Mouse (Mus musculus) lung, postnatal 25 days (tissue): ENCODE results near the gene Syngr2.
"Not testable (repeated sequence)": the region's sequence is repeated elsewhere in the genome, so short reads cannot be mapped to it uniquely, and the experiment has no call there.

Experiments
- DNase-seq: peaks from one replicate; pipeline ENCODE4 v3.0.0; 2022; ENCODE audit warnings: low spot score

Gene Syngr2

DNA sequence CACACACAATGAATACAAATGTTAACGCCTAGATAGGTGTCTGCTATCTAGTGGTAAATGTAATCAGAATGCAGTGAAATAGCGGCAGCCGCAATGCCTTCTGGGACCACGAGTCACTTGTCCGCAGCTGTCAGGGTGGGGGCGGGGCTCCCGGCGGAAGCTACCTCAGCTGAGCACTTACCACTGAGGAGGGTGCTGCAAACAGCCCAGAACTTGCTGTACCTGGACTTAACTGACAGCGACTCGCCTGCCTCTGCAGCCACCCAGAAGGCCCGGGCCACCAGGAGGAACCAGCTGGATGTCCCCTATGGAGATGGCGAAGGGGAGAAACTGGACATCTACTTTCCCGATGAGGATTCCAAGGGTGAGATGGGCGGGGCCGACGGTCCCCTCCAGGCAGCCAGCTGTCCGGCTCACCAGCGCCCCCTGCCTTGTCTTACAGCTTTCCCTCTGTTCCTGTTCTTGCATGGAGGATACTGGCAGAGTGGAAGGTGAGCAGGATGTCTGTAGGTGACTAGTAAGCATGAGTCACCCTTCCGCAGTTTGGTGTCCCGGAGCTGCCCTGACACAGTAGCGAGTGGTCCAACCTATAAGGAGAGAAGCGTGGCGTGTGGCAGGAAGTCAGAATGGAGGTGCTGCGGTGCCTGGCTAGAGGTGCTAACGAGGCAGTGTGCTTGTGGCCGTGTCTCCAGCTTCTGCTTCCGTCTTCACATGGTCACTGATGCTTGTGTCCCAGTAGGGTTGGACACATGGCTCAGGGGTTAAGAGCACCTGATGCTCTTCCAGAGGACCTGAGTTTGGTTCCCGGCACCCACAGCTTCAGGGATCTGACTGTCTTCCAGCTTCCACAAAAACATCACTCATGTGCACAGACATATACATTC lies 22.9 kb downstream of the Syngr2 start:
- DNase-seq = peak; percentile 76

DNA sequence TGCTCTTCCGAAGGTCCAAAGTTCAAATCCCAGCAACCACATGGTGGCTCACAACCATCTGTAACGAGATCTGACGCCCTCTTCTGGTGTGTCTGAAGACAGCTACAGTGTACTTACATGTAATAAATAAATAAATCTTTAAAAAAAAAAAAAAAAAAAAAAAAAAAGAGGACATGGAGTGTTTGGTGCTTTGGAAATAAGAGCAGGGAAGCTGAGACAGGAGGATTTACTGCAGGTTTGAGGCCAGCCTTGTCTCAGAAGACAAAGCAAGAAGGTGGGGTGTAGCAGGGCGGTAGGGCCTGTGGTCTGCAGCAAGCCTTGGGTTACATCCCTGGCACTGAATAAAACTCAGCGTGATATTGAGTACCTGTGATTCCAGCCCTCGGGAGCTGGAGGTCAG lies 24.0 kb downstream of the Syngr2 start:
- DNase-seq = not testable (repeated sequence)

DNA sequence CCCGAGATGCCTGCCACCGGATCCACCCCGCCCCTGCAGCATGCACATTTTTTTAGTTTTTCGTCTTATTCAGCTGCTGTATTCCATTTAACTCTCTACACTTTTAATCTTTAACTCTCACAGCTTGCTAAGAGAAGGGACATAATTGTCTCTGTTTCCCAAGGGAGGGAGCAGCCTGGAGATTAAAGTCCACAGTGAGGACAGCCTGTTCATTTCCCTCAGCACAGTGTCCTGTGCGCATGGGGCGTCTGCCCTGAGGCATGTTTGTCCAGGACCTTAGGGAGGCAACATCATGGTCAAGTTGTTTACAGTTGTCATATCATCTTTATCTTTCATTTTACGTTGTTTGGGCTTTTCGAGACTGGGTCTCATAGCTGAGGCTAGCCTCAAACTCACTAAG lies 24.6 kb downstream of the Syngr2 start:
- no peak for DNase-seq

DNA sequence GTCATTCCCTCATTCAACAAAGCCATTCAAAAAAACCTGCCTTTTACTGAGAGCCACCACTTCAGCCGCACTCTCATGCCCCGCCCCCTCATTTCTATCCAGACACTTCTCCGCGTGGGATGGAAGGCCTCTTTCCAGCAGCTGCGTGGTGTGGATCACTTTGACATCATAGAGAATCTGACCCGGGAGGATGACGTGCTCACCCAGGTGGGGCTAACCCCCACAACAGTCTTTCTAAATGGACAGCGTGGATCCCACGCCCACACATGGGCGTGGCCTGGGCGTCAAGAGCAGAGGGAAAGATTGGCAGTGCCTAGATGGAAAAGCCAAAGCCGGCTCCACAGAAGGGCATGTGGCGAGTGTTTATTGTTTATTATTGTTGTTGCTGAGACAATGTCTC lies 26.8 kb downstream of the Syngr2 start:
- DNase-seq = no peak

DNA sequence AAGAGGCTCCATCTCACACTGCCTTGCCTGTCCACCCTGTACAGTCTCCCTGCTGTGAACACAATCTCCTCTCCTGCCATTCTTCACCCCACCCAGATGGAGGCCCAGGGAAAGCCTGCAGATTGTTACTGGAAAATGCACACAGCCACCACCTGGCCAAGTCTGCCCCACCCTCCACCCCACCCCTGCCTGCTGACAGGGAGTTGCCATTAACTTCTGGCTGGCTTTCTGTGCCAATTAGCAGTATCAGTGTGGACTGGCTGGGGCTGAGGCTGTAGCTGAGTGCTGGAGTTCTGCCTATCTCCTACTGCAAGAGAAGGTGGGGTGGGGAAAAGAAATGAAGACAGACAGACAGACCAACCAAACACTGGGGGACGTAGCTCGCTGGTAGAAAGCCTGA lies 29.1 kb downstream of the Syngr2 start:
- no peak for DNase-seq

DNA sequence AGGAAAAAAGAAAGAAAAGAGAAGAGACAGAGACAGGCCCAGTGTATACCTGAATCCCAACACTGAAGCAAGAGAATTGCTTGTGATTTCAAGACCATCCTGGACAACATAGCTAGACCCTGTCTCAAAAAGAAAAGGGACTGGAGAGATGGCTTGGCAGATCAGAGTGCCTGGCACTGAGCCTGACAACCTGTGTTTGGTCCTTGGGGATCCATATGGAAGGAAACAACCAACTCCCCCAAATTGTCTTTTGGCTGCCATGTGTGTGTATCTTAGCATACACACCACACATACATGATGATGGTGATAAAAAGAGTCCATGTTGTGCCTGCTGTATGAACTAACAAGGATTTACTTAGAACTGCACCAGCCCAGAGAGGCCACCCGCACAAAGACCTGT lies 29.6 kb downstream of the Syngr2 start:
- no peak for DNase-seq

DNA sequence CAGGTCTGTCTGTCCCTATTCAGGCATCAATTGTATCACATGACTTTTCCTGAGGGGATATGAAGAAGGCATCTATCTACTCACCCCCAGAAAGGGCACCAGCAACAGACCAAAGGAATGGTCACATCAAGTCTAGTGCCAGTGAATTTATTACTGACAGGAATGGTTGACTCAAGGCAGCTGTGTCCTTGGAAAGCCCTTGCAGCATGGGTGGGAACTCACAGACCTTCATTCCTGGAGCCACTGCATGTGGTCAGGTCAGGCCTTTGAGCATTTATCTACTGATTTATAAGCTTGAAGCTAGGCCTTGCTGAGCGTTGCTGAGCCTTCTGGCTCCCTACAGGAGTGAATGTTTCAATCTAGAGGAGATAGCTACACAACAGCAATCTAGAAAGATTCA lies 31.4 kb downstream of the Syngr2 start:
- no peak for DNase-seq

DNA sequence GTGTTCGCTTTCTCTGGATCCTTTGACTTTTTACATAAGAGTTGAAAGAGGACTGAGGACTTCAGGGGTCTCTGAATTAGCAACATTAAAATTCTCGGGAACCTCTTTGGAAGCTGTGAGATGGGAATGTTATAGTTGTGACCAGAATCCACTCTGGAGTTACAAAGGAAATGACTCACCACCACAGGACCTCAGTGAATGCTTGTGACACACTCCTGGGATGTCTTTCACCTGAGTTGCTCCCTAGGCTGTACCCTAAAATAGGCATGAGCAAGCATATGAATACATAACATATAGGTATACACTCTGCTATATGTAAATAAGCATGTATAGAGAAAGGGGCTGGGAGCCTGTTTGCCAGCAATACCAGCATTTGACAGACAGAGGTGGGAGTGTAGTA lies 34.0 kb downstream of the Syngr2 start:
- DNase-seq = no peak

DNA sequence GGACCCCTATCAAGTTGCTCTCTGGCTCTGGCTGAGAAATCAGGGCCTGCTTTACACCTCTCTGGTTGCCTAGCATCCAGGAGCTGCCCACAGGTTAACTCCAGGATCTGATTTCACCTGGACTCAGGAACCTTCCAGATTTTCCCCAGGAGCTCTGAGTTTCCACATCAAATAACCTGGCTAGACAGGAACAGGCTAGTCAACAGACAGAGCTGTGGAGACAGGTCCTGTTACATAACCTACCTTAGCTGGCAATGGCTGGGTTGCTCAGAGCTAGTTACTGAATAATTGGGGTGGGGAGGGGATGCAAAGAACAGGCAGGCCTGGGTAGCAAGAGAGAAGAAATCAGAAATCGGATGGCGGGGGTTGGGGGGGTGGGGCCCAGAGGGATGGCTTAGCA lies 35.5 kb downstream of the Syngr2 start:
- no peak for DNase-seq

DNA sequence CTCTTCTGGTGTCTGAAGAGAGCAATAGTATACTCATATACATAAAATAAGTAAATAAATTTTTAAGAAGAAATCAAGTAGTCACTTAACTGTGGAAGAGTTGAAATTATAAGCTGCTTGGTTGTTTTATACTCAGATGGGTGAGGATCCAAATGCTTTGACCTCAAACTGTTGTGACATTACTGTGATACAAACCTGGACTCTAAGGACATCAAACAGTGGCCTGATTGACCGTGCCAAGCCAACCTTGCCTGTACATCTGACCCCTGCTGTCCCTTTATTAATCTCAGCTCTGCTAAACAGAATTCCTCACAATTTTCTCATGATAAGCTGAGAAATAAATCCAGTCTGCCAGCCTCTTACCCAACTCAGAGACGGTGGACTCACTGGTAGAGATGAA lies 36.2 kb downstream of the Syngr2 start:
- no peak for DNase-seq

DNA sequence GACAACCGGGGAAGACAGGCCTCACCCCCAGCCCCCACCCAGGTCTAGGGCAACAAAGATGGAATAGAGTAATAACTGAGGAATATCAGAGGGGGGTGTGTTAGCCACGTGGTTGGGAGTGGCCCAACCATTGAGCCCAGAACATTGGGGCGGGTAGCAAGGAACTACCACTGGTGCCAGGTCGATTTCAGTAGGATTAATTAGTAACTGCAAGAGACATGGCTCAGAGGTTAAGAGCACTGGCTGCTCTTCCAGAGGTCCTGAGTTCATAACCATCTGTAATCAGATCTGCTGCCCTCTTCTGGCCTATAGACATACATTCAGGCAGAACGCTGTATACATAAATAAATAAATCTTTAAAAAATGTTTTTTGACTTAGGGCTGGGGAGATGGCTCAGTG lies 37.2 kb downstream of the Syngr2 start:
- DNase-seq = no peak

DNA sequence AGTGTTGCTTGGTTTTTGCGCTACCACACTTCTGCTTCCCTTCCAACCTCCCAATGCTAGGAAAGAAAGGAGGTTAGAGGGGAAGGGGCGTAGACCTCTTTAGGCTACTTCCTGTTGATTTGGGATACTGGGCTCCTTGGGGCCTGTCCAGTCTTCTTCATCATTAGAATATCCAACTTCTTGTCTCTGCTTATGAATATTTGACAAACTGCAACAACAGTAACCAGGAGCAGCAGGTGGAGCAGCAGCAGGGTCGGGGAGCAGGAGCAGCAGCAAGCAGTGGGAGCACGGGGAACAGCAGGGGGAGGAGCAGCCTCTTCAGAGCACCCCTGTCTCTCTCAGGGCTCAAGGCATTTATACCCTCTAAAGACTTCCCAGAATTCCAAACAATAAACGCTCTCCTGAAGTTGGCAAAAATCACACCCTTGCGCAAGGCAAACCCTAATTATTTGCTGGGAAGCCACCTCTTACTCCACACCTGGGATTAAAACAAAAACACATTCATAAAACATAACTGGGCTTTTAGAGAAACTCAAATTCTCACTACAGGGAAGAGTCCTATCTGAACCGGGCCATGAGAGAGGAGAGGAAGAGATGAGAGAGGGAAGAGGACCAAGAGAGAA lies 38.2 kb downstream of the Syngr2 start:
- DNase-seq = no peak

DNA sequence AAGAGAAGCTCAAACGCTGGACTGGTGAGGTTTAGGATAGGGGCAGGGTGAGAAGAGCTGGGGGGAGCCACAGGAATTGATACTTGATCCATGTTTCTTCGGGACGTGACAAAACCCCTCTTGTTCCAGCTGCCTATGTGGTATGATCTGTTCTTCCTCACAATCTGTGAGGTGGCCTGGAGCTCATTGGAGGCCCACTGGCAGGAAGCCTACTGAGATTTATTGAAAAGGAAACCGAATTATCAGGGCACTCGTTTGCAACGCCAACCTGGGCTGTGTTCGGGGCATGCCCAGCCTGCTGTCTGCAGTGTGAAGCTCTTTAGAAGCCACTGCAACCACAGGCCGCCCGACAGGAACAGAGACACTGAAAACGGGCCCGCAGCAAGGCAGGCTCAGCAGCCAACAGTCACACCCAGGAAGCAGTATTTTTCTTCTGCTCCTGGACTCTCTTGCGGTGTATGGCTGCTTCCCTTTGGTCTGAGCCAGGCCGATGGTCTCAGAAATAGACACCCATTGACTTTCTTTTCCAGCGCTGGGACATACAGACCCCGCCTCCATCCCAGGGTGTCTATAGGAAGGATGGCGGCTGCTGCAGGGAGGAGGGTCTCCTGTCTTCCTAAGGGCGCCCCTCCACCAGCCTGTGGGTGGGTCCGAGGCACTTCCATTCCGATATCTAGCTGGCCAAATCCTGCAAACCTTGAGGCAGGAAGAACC lies 39.0 kb downstream of the Syngr2 start:
- DNase-seq = no peak

DNA sequence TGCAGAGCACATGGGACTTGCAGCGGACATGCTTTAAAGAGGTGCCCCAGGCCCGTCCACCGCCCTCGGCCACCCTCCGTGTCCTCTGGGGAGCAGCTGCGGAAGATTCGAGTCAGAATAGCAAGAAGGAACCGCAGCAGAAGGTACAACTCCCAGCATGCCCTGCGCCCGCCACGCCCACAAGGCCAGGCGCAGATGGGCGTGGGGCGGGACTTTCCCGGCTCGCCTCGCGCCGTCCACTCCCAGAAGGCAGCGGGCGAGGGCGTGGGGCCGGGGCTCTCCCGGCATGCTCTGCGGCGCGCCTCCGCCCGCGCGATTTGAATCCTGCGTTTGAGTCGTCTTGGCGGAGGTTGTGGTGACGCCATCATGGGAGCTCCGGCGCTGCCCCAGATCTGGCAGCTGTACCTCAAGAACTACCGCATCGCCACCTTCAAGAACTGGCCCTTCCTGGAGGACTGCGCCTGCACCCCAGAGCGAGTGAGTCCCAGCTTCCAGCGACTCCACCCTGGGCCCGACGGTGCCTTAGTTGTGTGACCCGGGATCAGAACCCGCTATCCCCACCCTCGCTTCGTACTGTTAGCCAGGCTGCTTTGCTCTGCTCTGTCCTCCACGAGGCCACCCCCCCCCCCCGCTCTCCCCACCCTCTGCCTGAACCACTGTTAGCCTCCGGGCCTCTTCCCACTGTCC lies 39.7 kb downstream of the Syngr2 start, which contains the start of gene Birc5:
Birc5 (plus strand) TSS at position 267 of the 687 bp plus-strand sequence.
- DNase-seq = peak; percentile 95

DNA sequence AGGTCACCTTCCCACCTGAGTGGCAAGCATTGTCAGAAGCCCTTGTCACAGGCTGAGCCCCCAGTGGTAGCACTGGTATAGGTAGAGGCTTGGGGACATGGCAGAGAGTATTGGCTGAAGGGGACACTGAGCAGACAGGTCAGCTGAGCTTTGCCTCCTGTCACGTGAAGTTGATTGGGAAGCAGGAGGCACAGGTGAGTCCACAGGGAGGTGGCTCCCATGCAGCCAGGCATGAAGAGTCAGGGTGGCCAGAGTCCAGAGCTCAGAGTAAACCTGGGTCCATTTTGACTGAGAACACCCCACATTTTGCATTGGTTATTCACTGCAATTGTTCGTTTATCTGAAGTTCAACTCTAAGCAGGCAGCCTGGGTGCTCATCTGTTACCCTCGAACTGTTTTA lies 43.4 kb downstream of the Syngr2 start:
- no peak for DNase-seq

DNA sequence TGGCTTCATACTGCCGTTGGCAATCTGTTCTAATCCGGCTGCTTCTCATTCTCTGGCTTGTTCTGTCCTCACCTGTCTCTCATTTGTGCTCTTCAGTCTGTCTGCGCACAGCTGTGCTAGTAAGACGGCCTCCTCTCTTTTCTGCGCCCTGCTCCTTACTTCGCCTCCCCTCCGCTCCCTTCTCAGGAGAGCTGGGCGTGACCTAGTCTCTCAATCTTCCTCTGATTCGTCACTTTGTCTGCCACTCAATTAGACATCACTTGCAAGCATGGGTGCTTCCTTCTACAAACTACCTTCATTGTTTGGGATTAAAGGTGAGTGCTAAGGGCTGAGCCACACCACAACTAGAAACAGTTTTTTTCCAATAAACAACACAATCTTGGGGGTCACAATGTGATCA lies 44.8 kb downstream of the Syngr2 start:
- no peak for DNase-seq

DNA sequence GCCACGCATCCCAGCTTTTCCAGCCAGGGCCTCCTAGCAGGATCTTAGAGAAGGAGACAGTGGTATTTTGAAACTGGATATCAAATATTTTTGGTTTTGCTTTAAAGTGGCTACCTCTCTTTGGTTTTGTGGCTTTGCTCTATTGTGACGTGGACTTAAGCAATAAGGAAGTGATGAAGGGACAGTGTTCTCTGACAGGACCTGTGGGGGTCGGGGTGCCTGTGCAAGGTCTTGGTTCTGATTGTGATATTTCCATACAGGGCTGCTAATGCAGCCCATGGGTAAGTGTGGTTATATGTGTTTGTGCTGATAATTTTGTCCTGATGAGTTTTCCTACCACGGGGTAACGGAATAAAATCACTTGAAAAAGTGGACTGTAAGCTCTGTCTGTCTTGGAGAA lies 45.9 kb downstream of the Syngr2 start:
- no peak for DNase-seq

DNA sequence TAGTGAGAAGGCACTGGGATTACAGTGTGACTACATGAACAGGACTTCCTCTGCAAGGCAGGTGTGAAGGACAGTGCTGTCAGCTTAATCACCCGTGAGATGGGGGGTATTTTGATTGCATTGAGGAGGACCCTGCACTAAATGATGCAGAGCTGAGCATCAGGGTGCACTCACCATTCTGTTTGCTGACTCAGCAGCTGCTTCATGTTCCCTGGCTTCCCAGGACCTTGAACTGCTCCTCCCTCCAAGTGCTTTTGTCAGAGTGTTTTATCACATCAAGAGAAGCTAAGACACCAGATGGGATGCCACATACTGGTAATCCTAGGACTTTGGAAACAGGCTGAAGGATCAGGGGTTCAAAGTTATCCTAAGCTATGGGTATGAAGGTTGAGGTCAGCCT lies 46.5 kb downstream of the Syngr2 start:
- DNase-seq = no peak

DNA sequence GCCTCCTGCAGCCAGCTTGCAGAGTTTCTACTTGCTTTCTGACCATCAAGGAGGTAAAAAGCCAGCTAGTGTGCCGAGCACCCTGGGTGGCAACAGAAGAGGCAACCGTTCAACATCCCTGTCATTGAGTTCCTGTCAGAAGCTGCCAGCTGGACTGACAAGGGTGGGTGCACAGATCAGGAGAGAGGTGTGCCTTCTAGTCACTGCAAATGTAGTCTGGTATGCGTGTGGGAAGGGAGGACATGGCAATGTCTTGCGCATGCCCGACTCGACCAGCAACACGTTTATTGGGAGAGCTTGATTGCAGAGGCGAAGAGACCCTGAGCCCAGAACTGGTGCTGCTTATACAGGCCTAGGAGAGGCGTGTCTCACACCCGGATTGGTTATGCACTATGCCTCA lies 48.0 kb downstream of the Syngr2 start:
- DNase-seq = no peak

DNA sequence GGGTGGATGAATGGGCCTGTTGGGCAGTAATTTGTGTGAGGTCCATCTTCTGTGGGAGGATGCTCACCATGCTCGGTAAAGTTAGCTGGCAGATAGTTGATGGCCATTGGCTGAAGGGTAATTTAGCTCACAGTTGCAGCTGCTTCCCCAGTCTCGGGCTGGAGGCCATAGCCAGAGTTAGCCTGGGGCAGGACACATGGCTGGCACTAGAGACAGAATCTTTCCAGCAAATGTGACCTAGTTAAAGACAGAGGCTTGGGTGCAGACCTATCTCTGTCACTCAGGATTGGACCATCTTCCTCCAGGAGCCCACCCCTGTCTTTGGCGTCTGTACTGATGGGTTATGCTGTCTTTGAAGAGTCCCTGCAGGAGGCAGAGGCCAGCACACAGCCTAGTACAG lies 48.9 kb downstream of the Syngr2 start:
- no peak for DNase-seq

DNA sequence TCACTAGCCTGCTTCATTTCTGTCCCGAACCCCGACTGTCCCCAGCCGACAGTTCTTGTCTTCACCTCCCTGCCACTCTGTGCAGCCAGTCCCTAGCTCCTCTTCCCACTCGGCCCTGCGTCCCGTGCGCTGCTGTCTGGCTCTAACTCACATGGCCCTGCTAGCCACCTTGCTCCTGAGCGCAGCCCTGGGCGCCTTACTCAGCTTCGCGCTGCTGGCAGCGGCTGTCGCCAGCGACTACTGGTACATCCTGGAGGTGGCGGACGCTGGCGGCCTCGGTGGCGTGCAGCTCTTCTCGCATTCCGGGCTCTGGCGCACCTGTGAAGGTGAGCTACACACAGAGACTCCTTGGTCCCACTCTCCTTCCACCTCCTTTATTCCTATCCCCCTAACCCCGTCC lies 51.1 kb downstream of the Syngr2 start, which contains the start of gene Tmem235:
Tmem235 (plus strand) TSS at position 152 of the 400 bp plus-strand sequence.
- DNase-seq = no peak

DNA sequence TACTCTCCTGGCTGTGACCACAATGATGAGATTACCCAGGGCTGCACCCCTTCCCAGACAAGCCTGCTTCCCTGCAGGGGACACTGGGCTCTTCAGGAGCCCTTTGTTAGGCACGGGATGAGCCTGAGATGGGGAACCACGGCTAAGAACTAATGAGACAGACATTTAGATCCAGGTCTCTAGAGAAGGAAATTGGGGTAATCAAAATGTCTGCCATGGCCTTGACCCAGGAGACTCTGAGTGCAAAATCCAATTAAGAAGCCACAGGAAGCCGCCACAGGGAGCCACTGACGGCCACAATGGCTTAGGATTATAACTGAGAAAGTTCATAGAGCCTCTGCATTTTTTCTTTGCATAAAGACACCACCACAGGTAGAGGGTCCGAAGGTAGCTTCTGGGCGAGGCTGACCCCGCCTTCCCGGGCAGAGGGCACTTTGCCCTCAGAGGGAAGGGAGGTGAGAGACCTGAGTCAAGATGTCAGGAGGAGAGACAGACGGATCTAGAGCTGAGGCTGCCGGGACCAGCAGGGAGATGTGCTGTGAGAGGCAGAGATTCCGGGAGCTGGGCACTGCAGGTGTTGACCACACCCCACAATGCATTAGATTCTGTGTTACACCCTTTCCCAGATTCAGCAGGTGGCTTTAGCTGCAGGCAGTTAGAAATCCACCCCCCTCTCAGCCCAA lies 53.8 kb downstream of the Syngr2 start:
- no peak for DNase-seq
